Mouse (Mus musculus) limb, embryonic 15.5 days (tissue): Measurements from ENCODE around the gene Znrf3. TPM values are rescaled to one million over a fixed set of nuclear protein-coding genes. Genes with fewer than 3 reads are reported as not detected.

ENCODE experiments used
- ATAC-seq: fragments of 200-750 bp; cut with Nextera tagmentation; 2 replicates; pipeline ENCODE4 v1.8.0; 2017; ENCODE audit warnings: low read depth, moderate TSS enrichment; ENCODE audit not compliant: insufficient number of reproducible peaks, low FRiP score, low TSS enrichment
- H3K27ac ChIP-seq: fragments of 300-500 bp; sonication (generic); 2 replicates; pipeline ENCODE4 v1.5.1; 2015; ENCODE audit warnings: moderate library complexity, mild to moderate bottlenecking, inconsistent platforms
- H3K27me3 ChIP-seq: fragments of 300-500 bp; sonication (generic); 2 replicates; pipeline ENCODE4 v1.6.1; 2015; ENCODE audit warnings: inconsistent platforms
- H3K36me3 ChIP-seq: fragments of 300-500 bp; sonication (generic); 2 replicates; pipeline ENCODE4 v1.6.1; 2015; ENCODE audit warnings: inconsistent platforms
- H3K4me1 ChIP-seq: fragments of 300-500 bp; sonication (generic); 2 replicates; pipeline ENCODE4 v1.6.1; 2015; ENCODE audit warnings: inconsistent platforms
- H3K4me2 ChIP-seq: fragments of 300-500 bp; sonication (generic); 2 replicates; pipeline ENCODE4 v1.6.1; 2015; ENCODE audit warnings: mild to moderate bottlenecking, inconsistent platforms
- H3K4me3 ChIP-seq: fragments of 300-500 bp; sonication (generic); 2 replicates; pipeline ENCODE4 v1.5.1; 2015; ENCODE audit warnings: mild to moderate bottlenecking, inconsistent platforms
- H3K9ac ChIP-seq: fragments of 300-500 bp; sonication (generic); 2 replicates; pipeline ENCODE4 v1.6.1; 2015; ENCODE audit warnings: inconsistent platforms
- H3K9me3 ChIP-seq: fragments of 300-500 bp; sonication (generic); 2 replicates; pipeline ENCODE4 v1.6.1; 2016; ENCODE audit warnings: inconsistent platforms
- WGBS: fragments of 180-500 bp; shearing (Covaris S2); methylation state at CpG from one replicate; pipeline ENCODE4 v1.1.7; 2015; 5-methylcytosine and 5-hydroxymethylcytosine counted together
- polyA plus RNA-seq: library from polyadenylated mRNA; unstranded; fragments of >200 nt; fragmentation: Nextera tagmentation; extraction: Ambion mirVana; gene quantifications from 2 replicates; pipeline ENCODE4 v1.2.1, GENCODE M21; 2015

The Znrf3 gene
- polyA plus RNA-seq, 1 experiment from 2014 or later = 16.2 TPM

GRCm38 (mm10) chr11:5272536-5273234 lies 172.0 kb downstream of the Znrf3 start:
- WGBS = 76% methylated on average over 9 of the region's 9 CpGs
- no peak for ATAC-seq
- Histone ChIP-seq H3K4me1 (peaks cover 17% of the 10 kb centered on the region), H3K9ac (no peak overlapping the region), H3K36me3 (no peaks in the 10 kb centered on the region), H3K4me2 (no peak overlapping the region), H3K27ac (no peak overlapping the region), H3K27me3 (no peaks in the 10 kb centered on the region), H3K4me3 (no peak overlapping the region), H3K9me3 (no peaks in the 10 kb centered on the region)

- H3K4me2 ChIP-seq = no peak overlapping the region
- no peak overlapping the region for H3K27ac ChIP-seq
- H3K4me3 ChIP-seq = no peak overlapping the region
- no peak overlapping the region for H3K9ac ChIP-seq
- H3K27me3 ChIP-seq = no peaks in the 10 kb centered on the region
- ATAC-seq = no peak
- no peaks in the 10 kb centered on the region for H3K9me3 ChIP-seq
- WGBS = 48% methylated on average over 4 of the region's 4 CpGs
- no peaks in the 10 kb centered on the region for H3K36me3 ChIP-seq
- H3K4me1 ChIP-seq = peaks cover 17% of the 10 kb centered on the region
Measured at GRCm38 (mm10) chr11:5272066-5272360, 172.6 kb downstream of the Znrf3 start.

- Histone ChIP-seq H3K27me3 (no peaks in the 10 kb centered on the region), H3K4me3 (no peak overlapping the region), H3K9ac (no peak overlapping the region), H3K9me3 (no peaks in the 10 kb centered on the region), H3K27ac (peak overlapping the region; percentile 44), H3K4me2 (no peak overlapping the region), H3K4me1 (peaks cover 17% of the 10 kb centered on the region), H3K36me3 (no peaks in the 10 kb centered on the region)
- no peak for ATAC-seq
- 39% methylated on average over 9 of the region's 9 CpGs for WGBS
Measured at GRCm38 (mm10) chr11:5271274-5272065, 173.2 kb downstream of the Znrf3 start.

GRCm38 (mm10) chr11:5269846-5270461 lies 174.7 kb downstream of the Znrf3 start:
- no peak overlapping the region for H3K4me3 ChIP-seq
- H3K4me2 ChIP-seq = no peak overlapping the region
- H3K4me1 ChIP-seq = peaks cover 17% of the 10 kb centered on the region
- no peak overlapping the region for H3K9ac ChIP-seq
- WGBS = 89% methylated on average over 8 of the region's 8 CpGs
- no peaks in the 10 kb centered on the region for H3K27me3 ChIP-seq
- H3K9me3 ChIP-seq = no peaks in the 10 kb centered on the region
- H3K36me3 ChIP-seq = no peaks in the 10 kb centered on the region
- no peak for ATAC-seq
- H3K27ac ChIP-seq = no peak overlapping the region

GRCm38 (mm10) chr11:5265764-5266163 lies 178.9 kb downstream of the Znrf3 start:
- H3K4me3 ChIP-seq = no peak overlapping the region
- H3K9ac ChIP-seq = no peak overlapping the region
- H3K9me3 ChIP-seq = no peaks in the 10 kb centered on the region
- WGBS = 71% methylated on average over 8 of the region's 8 CpGs
- H3K4me2 ChIP-seq = no peak overlapping the region
- ATAC-seq = no peak
- no peaks in the 10 kb centered on the region for H3K36me3 ChIP-seq
- H3K27me3 ChIP-seq = no peaks in the 10 kb centered on the region
- H3K27ac ChIP-seq = no peak overlapping the region
- H3K4me1 ChIP-seq = peaks cover 6% of the 10 kb centered on the region; the same call in 1 of the 2 replicates

- H3K36me3 ChIP-seq = no peaks in the 10 kb centered on the region
- no peak for ATAC-seq
- H3K9ac ChIP-seq = no peak overlapping the region
- no peaks in the 10 kb centered on the region for H3K27me3 ChIP-seq
- WGBS = 49% methylated on average over 26 of the region's 26 CpGs
- no peaks in the 10 kb centered on the region for H3K9me3 ChIP-seq
- H3K4me2 ChIP-seq = peak overlapping the region; percentile 15; the same call in 1 of the 2 replicates
- peak overlapping the region; percentile 80 for H3K27ac ChIP-seq
- no peak overlapping the region for H3K4me3 ChIP-seq
- peaks cover 18% of the 10 kb centered on the region for H3K4me1 ChIP-seq
Measured at GRCm38 (mm10) chr11:5263078-5263730, 181.4 kb downstream of the Znrf3 start.

GRCm38 (mm10) chr11:5261508-5262392 lies 182.9 kb downstream of the Znrf3 start, which contains the start of gene Kremen1:
Gene Kremen1, minus strand, starts transcription at chr11:5261558.
- peaks cover 23% of the 10 kb centered on the region for H3K4me1 ChIP-seq
- no peaks in the 10 kb centered on the region for H3K36me3 ChIP-seq
- peak within 1 kb of the TSS; percentile 82 for H3K27ac ChIP-seq
- peak within 1 kb of the TSS; percentile 92 for H3K9ac ChIP-seq
- peak; percentile 96 for ATAC-seq
- WGBS = 4% methylated on average over 41 of the region's 80 CpGs
- peak within 1 kb of the TSS; percentile 79 for H3K4me2 ChIP-seq
- no peaks in the 10 kb centered on the region for H3K9me3 ChIP-seq
- no peaks in the 10 kb centered on the region for H3K27me3 ChIP-seq
- peak within 1 kb of the TSS; percentile 92 for H3K4me3 ChIP-seq

- peak overlapping the region; percentile 92 for H3K4me3 ChIP-seq
- peak overlapping the region; percentile 79 for H3K4me2 ChIP-seq
- peak; percentile 23 for ATAC-seq
- H3K36me3 ChIP-seq = no peaks in the 10 kb centered on the region
- no peaks in the 10 kb centered on the region for H3K27me3 ChIP-seq
- H3K9me3 ChIP-seq = no peaks in the 10 kb centered on the region
- H3K27ac ChIP-seq = peak overlapping the region; percentile 82
- WGBS = under 1% methylated on average over 42 of the region's 42 CpGs
- H3K4me1 ChIP-seq = peaks cover 29% of the 10 kb centered on the region
- H3K9ac ChIP-seq = peak overlapping the region; percentile 92
Measured at GRCm38 (mm10) chr11:5260942-5261459, 183.6 kb downstream of the Znrf3 start.

- H3K4me2 ChIP-seq = peak overlapping the region; percentile 79
- no peaks in the 10 kb centered on the region for H3K36me3 ChIP-seq
- no peaks in the 10 kb centered on the region for H3K27me3 ChIP-seq
- H3K27ac ChIP-seq = peak overlapping the region; percentile 50; the same call in 1 of the 2 replicates
- H3K4me3 ChIP-seq = peak overlapping the region; percentile 92
- WGBS = 18% methylated on average over 10 of the region's 10 CpGs
- H3K9me3 ChIP-seq = no peaks in the 10 kb centered on the region
- H3K4me1 ChIP-seq = peaks cover 38% of the 10 kb centered on the region
- no peak for ATAC-seq
- no peak overlapping the region for H3K9ac ChIP-seq
Measured at GRCm38 (mm10) chr11:5259944-5260598, 184.6 kb downstream of the Znrf3 start.

- Histone ChIP-seq H3K9me3 (no peaks in the 10 kb centered on the region), H3K27me3 (no peaks in the 10 kb centered on the region), H3K27ac (no peak overlapping the region), H3K4me3 (no peak overlapping the region), H3K4me1 (peaks cover 56% of the 10 kb centered on the region), H3K4me2 (no peak overlapping the region), H3K36me3 (no peaks in the 10 kb centered on the region), H3K9ac (no peak overlapping the region)
- ATAC-seq = no peak
- 97% methylated on average over 6 of the region's 6 CpGs for WGBS
Measured at GRCm38 (mm10) chr11:5258036-5258435, 186.6 kb downstream of the Znrf3 start.
